In the genomic region with DNA sequence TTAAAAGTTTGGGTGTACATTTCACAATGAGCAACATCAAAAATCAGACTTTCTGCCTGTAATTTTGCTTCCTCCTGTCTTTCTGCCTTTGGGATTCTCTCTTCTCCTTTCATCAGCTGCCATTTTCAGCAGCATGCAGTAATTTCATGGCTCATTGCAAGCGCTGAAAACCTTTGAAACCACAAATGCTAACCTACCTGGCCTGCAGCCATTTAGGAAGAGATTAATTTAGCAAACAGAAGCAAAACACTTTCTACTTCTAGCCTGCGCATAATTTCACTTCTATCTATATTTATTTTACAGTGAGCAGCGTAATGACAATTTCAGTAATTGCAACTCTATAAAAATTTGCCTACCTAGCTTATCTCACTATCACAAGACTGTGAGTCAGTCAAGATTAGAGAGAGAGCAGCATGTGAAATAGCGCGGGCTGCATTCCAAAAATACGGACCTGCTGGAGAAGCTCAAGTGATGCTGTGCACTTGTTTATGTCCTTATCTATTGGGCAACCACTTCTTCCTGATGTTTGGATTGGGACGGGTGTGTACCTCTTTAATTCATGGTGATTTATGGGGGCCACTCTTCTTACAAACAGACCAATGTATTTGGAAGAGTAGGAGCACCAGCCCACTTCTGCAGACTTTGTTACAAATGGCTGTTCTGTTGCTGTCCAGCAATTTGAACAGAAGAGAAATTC, we compare ENCODE assay signal across 8 mouse cellular contexts.
DNase-seq lines count a peak whose midpoint lies in the region; ATAC-seq lines count a peak whose summit lies in the region.

No protein-coding gene starts in this region.

- H3K27ac ChIP-seq in hindbrain, embryonic 12.5 days, result peak overlapping the region; percentile 23; the same call in 1 of the 2 replicates
- no peak overlapping the region for H3K27ac ChIP-seq in hindbrain, embryonic 11.5 days (ENCODE audit: low read depth, low read length)
- no peak overlapping the region for H3K27ac ChIP-seq in lung, embryonic 16.5 days (ENCODE audit: low read length)

- H3K27me3 ChIP-seq in hindbrain, embryonic 12.5 days, result no peaks in the 10 kb centered on the region
- H3K27me3 ChIP-seq in hindbrain, embryonic 11.5 days (ENCODE audit: control insufficient read depth, insufficient read depth, low read length), result no peaks in the 10 kb centered on the region
- no peaks in the 10 kb centered on the region for H3K27me3 ChIP-seq in lung, embryonic 16.5 days (ENCODE audit: control insufficient read depth, insufficient read depth, low read depth, low read length)

- intact Hi-C loops in gastrocnemius, postnatal 36 days (cut with DNase I), result no loop called here

- no peak overlapping the region for H3K4me2 ChIP-seq in hindbrain, embryonic 12.5 days (replicated peaks)
- H3K4me2 ChIP-seq in hindbrain, embryonic 11.5 days (replicated peaks; ENCODE audit: low read depth, low read length), result no peak overlapping the region
- H3K4me2 ChIP-seq in lung, embryonic 16.5 days (ENCODE audit: low read depth, low read length), result no peak overlapping the region; the same call in 1 of the 2 replicates

- no peaks in the 10 kb centered on the region for H3K9me3 ChIP-seq in hindbrain, embryonic 12.5 days (replicated peaks)
- no peaks in the 10 kb centered on the region for H3K9me3 ChIP-seq in hindbrain, embryonic 11.5 days (ENCODE audit: control insufficient read depth, low read length)
- H3K9me3 ChIP-seq in lung, embryonic 16.5 days (ENCODE audit: control insufficient read depth, low read length), result no peaks in the 10 kb centered on the region

- no peaks in the 10 kb centered on the region for H3K36me3 ChIP-seq in hindbrain, embryonic 12.5 days
- H3K36me3 ChIP-seq in hindbrain, embryonic 11.5 days (ENCODE audit: control insufficient read depth, insufficient read depth, low read length), result no peaks in the 10 kb centered on the region
- no peaks in the 10 kb centered on the region for H3K36me3 ChIP-seq in lung, embryonic 16.5 days (ENCODE audit: control insufficient read depth, insufficient read depth, low read length)

- 0 out of 2 replicates have a peak, but pooled peaks have one; percentile 26 for ATAC-seq in hindbrain, embryonic 12.5 days (ENCODE audit: low FRiP score)
- ATAC-seq in hindbrain, embryonic 11.5 days (ENCODE audit: low FRiP score), result no peak
- peak; percentile 56 for ATAC-seq in lung, embryonic 16.5 days (ENCODE audit: low read depth)

- H3K4me1 ChIP-seq in hindbrain, embryonic 12.5 days, result no peaks in the 10 kb centered on the region; the same call in 1 of the 2 replicates
- no peaks in the 10 kb centered on the region for H3K4me1 ChIP-seq in hindbrain, embryonic 11.5 days (replicated peaks; ENCODE audit: control insufficient read depth, insufficient read depth, low read length)
- H3K4me1 ChIP-seq in lung, embryonic 16.5 days (replicated peaks; ENCODE audit: control insufficient read depth, insufficient read depth, low read length), result peaks cover 5% of the 10 kb centered on the region; the same call in 1 of the 2 replicates

- WGBS in hindbrain, embryonic 12.5 days, result 73% methylated on average over 7 of the region's 7 CpGs
- 81% methylated on average over 7 of the region's 7 CpGs for WGBS in hindbrain, embryonic 11.5 days
- 39% methylated on average over 7 of the region's 7 CpGs for WGBS in lung, embryonic 16.5 days

- no peak overlapping the region for H3K9ac ChIP-seq in hindbrain, embryonic 12.5 days
- no peak overlapping the region for H3K9ac ChIP-seq in hindbrain, embryonic 11.5 days (ENCODE audit: low read depth, low read length)
- no peak overlapping the region for H3K9ac ChIP-seq in lung, embryonic 16.5 days (ENCODE audit: low read length)

- DNase-seq in hindbrain, embryonic 11.5 days (ENCODE audit: low spot score), result no peak
- DNase-seq in NIH3T3 (ENCODE audit: low read depth), result peak; percentile 30
- DNase-seq in cerebellum, postnatal 14 days, result peak; percentile 86 to 90
- DNase-seq in T-cell, adult 2 months (ENCODE audit: low spot score), result no peak
- DNase-seq in gastrocnemius, postnatal 36 days, result no peak
- no peak for DNase-seq in thymus, postnatal 10 days (ENCODE audit: low spot score in 2 of 2)

- no peak overlapping the region for H3K4me3 ChIP-seq in hindbrain, embryonic 12.5 days
- H3K4me3 ChIP-seq in hindbrain, embryonic 11.5 days (ENCODE audit: low read depth, low read length), result no peak overlapping the region
- no peak overlapping the region for H3K4me3 ChIP-seq in lung, embryonic 16.5 days (ENCODE audit: low read length)

Comparison
In these comparisons a context has a peak if more than half of its experiments do, and no peak if none do; other contexts are left out.
1. DNase-seq: peak in NIH3T3 (single experiment) and cerebellum, postnatal 14 days (2 of 2); none in hindbrain, embryonic 11.5 days (single experiment), T-cell, adult 2 months (single experiment), gastrocnemius, postnatal 36 days (0 of 2) and thymus, postnatal 10 days (0 of 2).